Mouse (Mus musculus) embryonic fibroblast, embryonic 13.5 days (primary cell): ENCODE results near the gene Wfikkn1.

ENCODE experiments used
- CTCF ChIP-seq: IDR thresholded peaks from 2 replicates; pipeline ENCODE4 v1.5.1; 2011; ENCODE audit warnings: mild to moderate bottlenecking, control low read depth, low read length, moderate library complexity, borderline replicate concordance; ENCODE audit not compliant: insufficient read depth
- POLR2A ChIP-seq: IDR thresholded peaks from 2 replicates; pipeline ENCODE4 v1.6.1; 2011; ENCODE audit warnings: low read depth, mild to moderate bottlenecking, control low read depth, low read length, moderate library complexity

DNA sequence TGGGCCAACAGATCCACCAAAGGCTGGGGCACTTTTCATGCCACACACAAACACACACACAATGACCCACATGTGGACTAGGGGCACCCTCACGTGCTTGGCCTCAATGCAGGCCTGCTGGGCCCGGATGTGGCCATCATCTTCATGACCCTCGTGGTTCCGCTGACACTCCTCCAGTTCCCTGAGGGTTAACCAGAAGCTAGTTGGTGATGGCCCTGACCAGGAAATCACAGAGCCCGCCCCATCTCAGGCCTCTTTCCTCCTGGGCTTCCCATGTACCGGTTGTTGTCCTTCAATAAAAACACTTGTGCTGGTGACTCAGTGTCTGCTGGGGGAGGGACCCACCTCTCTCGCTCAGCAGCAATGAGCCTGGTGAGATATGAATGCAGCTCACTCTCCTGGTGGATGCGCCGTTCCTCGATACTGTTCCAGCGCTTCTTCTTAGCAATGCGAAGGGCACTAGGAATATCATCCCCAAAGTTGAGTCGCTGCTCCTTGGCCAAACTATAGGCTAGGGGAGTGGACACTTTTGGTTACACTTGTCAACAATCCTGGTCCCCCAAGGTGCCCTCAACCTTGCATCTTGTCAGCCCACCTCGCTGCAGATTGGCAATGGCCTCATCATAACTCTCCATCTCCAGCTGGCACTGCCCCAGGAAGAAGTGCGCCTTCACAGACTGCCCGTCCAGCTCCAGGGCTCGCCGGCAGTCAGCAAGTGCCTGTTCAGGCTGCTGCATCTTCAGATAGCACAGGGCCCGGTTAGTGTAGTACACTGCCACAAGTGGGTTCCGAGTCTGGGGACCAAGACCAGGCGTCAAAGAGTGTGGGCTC, 49.0 kb downstream of the Wfikkn1 start:
- no peak for TF ChIP-seq CTCF
- peak; percentile 22 for TF ChIP-seq POLR2A
